Mouse (Mus musculus) kidney, embryonic 14.5 days (tissue): ENCODE data around the gene Zfp93. TPM values are rescaled to one million over a fixed set of nuclear protein-coding genes. Genes with fewer than 3 reads are reported as not detected.
A peak's percentile ranks its signal among the peaks of the same experiment; 100 is the strongest.
"Not testable (repeated sequence)": the region's sequence is repeated elsewhere in the genome, so short reads cannot be mapped to it uniquely, and the experiment has no call there.

Experiments used
- ATAC-seq: fragments of 200-750 bp; cut with Nextera tagmentation; 2 replicates; pipeline ENCODE4 v1.8.0; 2017; ENCODE audit warnings: moderate number of reproducible peaks, mild to moderate bottlenecking, moderate TSS enrichment, moderate library complexity; ENCODE audit not compliant: low FRiP score, low TSS enrichment
- H3K27ac ChIP-seq: fragments of 300-500 bp; sonication (generic); 2 replicates; pipeline ENCODE4 v1.5.1; 2014; ENCODE audit warnings: low read depth, mild to moderate bottlenecking, low read length, moderate library complexity, mixed read lengths
- H3K27me3 ChIP-seq: fragments of 300-500 bp; sonication (generic); 2 replicates; pipeline ENCODE4 v1.6.1; 2014; ENCODE audit warnings: mild to moderate bottlenecking, low read length; ENCODE audit not compliant: control insufficient read depth, insufficient read depth
- H3K36me3 ChIP-seq: fragments of 300-500 bp; sonication (generic); 2 replicates; pipeline ENCODE4 v1.6.1; 2014; ENCODE audit warnings: low read length, mixed read lengths; ENCODE audit not compliant: control insufficient read depth, insufficient read depth
- H3K4me1 ChIP-seq: fragments of 300-500 bp; sonication (generic); 2 replicates; pipeline ENCODE4 v1.6.1; 2014; ENCODE audit warnings: low read length, mixed read lengths; ENCODE audit not compliant: control insufficient read depth, insufficient read depth
- H3K4me2 ChIP-seq: fragments of 300-500 bp; sonication (generic); replicated peaks from 2 replicates; pipeline ENCODE4 v1.6.1; 2014; ENCODE audit warnings: low read depth, mild to moderate bottlenecking, low read length
- H3K4me3 ChIP-seq: fragments of 300-500 bp; sonication (generic); 2 replicates; pipeline ENCODE4 v1.5.1; 2014; ENCODE audit warnings: mild to moderate bottlenecking, low read length
- H3K9ac ChIP-seq: fragments of 300-500 bp; sonication (generic); 2 replicates; pipeline ENCODE4 v1.6.1; 2014; ENCODE audit warnings: low read depth, mild to moderate bottlenecking, low read length, moderate library complexity
- H3K9me3 ChIP-seq: fragments of 300-500 bp; sonication (generic); 2 replicates; pipeline ENCODE4 v1.6.1; 2016; ENCODE audit warnings: low read length; ENCODE audit not compliant: control insufficient read depth
- WGBS: fragments of 180-500 bp; shearing (Covaris S2); extraction: QIAGEN DNeasy Blood & Tissue Kit; methylation state at CpG from one replicate; pipeline ENCODE4 v1.1.7; 2014; 5-methylcytosine and 5-hydroxymethylcytosine counted together
- polyA plus RNA-seq: library from polyadenylated mRNA; unstranded; fragments of >200 nt; fragmentation: Nextera tagmentation; extraction: Ambion mirVana; gene quantifications from 2 replicates; pipeline ENCODE4 v1.2.1, GENCODE M21; 2014

The Zfp93 gene
- polyA plus RNA-seq, 1 experiment from 2014 or later, result 11.8 TPM

DNA sequence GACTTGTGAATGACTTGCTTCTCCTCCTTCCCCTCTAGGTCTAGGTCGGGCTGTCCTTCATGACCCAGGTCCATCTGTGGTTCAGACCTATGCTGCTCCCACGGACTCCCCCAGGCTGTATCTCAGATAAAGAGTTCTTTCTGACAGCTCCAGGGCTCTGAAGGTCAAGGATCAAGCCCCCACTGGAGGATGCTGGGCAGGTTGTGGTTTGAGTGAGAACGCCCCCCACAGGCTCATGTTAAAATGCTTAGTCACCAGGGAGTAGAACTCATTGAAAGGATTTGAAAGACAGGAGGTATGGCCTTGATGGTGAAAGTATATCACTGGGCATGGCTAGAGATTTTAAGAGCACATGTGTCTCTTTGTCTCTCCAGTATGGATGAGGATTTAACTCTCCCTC is 964 bp upstream of the Zfp93 start:
- Histone ChIP-seq H3K4me2 (no peak overlapping the region), H3K4me3 (no peak overlapping the region)
- ATAC-seq, result peak; percentile 28

DNA sequence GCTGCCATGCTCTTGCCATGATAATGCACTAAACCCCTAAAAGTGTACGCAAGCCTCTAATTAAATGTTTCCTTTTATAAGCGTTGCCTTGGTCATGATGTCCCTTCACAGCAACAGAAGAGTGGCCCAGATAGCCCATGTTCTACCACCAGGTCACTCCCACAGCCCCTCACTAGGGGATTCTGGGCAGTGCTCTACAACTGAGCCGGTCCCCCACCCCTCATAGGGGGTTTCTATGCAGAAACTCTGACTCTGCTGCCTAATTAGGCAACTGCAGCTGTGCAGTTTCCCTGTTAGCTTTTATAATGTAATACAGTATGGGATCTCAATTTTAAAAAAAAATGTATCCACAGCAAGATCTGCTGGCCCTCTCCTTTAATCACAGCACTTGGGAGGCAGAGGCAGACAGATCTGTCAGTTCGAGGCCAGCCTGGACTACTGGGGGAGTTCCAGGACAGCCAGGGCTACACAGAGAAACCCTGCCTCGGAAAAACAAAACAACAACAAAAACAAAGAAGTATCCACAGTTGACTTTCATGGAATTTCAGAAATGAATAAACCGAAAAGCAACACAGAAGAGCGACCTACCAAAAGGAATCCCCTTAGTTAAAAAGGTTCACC is 443 bp upstream of the Zfp93 start:
- WGBS, result 36% methylated on average over 7 of the region's 7 CpGs
- Histone ChIP-seq H3K4me1 (0 out of 2 replicates have a peak, but pooled peaks cover 3% of the 10 kb centered on the region), H3K36me3 (peaks cover 9% of the 10 kb centered on the region), H3K4me2 (peak overlapping the region; percentile 74), H3K27ac (no peak overlapping the region), H3K27me3 (no peaks in the 10 kb centered on the region), H3K4me3 (peak overlapping the region; percentile 70), H3K9me3 (no peaks in the 10 kb centered on the region), H3K9ac (peak overlapping the region; percentile 82)
- peak; percentile 53 for ATAC-seq

More for the DNA sequence above, 964 bp upstream of the Zfp93 start:
- Histone ChIP-seq H3K4me1 (0 out of 2 replicates have a peak, but pooled peaks cover 3% of the 10 kb centered on the region), H3K36me3 (peaks cover 4% of the 10 kb centered on the region; the same call in 1 of the 2 replicates), H3K9me3 (no peaks in the 10 kb centered on the region), H3K9ac (no peak overlapping the region), H3K27me3 (no peaks in the 10 kb centered on the region), H3K27ac (no peak overlapping the region)
- WGBS, result 76% methylated on average over 3 of the region's 3 CpGs

- H3K9me3 ChIP-seq, result no peaks in the 10 kb centered on the region
- H3K27me3 ChIP-seq, result no peaks in the 10 kb centered on the region
- no peak for ATAC-seq
- H3K27ac ChIP-seq, result no peak overlapping the region
- no peak overlapping the region for H3K9ac ChIP-seq
- peak overlapping the region; percentile 74; the same call in 1 of the 2 replicates for H3K4me2 ChIP-seq
- no peak overlapping the region for H3K4me3 ChIP-seq
- 0 out of 2 replicates have a peak, but pooled peaks cover 3% of the 10 kb centered on the region for H3K4me1 ChIP-seq
- peaks cover 16% of the 10 kb centered on the region for H3K36me3 ChIP-seq
- WGBS, result 95% methylated on average over 6 of the region's 6 CpGs
Observed at GRCm38 (mm10) chr7:24271191-24271590, 971 bp downstream of the Zfp93 start.

GRCm38 (mm10) chr7:24274456-24274855 is 4.2 kb downstream of the Zfp93 start:
- no peak overlapping the region for H3K4me3 ChIP-seq
- WGBS, result 97% methylated on average over 4 of the region's 4 CpGs
- peaks cover 18% of the 10 kb centered on the region for H3K36me3 ChIP-seq
- no peak for ATAC-seq
- no peaks in the 10 kb centered on the region for H3K9me3 ChIP-seq
- no peak overlapping the region for H3K4me2 ChIP-seq
- no peaks in the 10 kb centered on the region for H3K27me3 ChIP-seq
- no peak overlapping the region for H3K9ac ChIP-seq
- no peak overlapping the region for H3K27ac ChIP-seq
- H3K4me1 ChIP-seq, result 0 out of 2 replicates have a peak, but pooled peaks cover 3% of the 10 kb centered on the region

DNA sequence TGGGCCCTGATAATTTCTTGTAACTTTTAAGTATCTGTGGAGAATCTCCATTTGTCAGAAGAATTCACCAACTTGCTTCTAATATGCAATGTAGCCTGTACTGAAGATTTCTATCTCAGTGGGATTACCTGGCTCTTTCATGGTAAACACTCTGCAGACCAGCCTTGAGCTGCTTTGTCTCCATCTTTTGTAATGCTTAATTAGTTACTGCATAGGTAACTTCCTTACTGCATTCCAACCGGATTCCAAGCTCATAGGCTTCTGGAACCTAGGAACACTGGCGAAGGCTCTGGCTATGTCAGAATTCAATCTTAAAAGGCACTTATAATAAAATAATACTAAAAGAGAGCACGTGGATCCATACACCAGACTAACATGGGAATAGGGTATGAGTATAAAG is 8.6 kb downstream of the Zfp93 start:
- not testable (repeated sequence) for H3K9me3 ChIP-seq, H3K4me2 ChIP-seq, H3K27me3 ChIP-seq, ATAC-seq, H3K9ac ChIP-seq, H3K27ac ChIP-seq, H3K4me3 ChIP-seq, H3K4me1 ChIP-seq
- 85% methylated on average over 3 of the region's 3 CpGs for WGBS
- peaks cover 15% of the 10 kb centered on the region for H3K36me3 ChIP-seq

DNA sequence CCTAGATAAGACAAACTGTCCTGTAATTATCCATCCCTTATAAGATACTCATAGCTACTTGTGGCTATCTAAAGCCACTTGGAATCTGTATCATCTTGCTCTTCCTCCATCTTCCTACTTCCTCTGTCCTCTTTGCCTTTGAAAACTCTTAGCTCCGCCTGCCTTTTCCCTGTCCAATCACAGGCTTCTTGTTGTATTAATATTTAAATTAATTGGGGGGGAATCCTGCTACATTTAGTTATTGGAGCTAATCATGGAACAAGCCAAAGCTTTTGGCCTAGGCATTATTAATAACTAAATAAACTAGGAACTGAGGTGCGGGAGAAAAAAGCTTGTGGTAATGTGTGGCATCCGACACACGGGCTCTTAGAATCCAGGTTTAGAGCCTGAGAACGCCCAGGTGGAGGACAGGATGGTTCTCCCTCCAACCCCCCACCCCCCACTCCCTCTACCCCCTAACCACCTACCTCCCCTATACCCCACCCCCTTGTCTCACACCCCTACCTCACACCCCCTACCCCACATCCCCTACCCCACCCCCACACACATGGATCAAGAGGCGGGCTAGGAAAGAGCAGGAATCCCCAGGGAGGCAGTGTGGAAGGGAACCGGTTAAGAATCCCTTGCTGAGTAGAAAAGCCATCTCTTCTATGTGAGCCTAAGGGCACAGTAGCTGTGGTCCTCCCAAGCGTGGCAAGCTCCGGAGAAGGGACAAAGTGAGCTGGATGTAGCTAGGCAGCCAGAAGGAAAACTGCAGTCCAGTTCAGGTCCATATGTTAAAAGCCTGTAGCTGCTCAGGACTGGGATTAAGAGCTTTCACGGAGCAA is 10.0 kb downstream of the Zfp93 start:
- H3K4me2 ChIP-seq, result no peak overlapping the region
- no peaks in the 10 kb centered on the region for H3K27me3 ChIP-seq
- 59% methylated on average over 10 of the region's 10 CpGs for WGBS
- peaks cover 5% of the 10 kb centered on the region for H3K36me3 ChIP-seq
- no peak overlapping the region for H3K4me3 ChIP-seq
- ATAC-seq, result no peak
- H3K9ac ChIP-seq, result no peak overlapping the region
- no peaks in the 10 kb centered on the region for H3K9me3 ChIP-seq
- no peaks in the 10 kb centered on the region for H3K4me1 ChIP-seq
- no peak overlapping the region for H3K27ac ChIP-seq

DNA sequence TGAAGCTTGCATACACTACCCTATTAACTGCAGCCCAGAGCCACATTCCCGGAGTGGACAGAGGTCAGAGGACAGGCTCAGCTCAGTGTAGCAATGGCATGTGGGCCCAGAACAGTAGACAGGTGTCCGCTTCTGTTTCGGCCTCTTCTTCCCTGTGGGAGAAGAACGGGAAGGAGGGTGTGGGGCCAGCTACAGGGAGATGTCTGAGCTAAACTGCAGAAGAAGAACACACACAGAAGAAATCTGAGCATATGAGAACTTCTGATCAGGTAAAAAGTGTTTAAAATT is 10.6 kb downstream of the Zfp93 start:
- Histone ChIP-seq H3K4me2 (no peak overlapping the region), H3K4me3 (no peak overlapping the region), H3K9ac (no peak overlapping the region), H3K27me3 (no peaks in the 10 kb centered on the region), H3K4me1 (no peaks in the 10 kb centered on the region), H3K9me3 (no peaks in the 10 kb centered on the region), H3K27ac (no peak overlapping the region), H3K36me3 (0 out of 2 replicates have a peak, but pooled peaks cover 3% of the 10 kb centered on the region)
- no peak for ATAC-seq
- 52% methylated on average over 4 of the region's 4 CpGs for WGBS

GRCm38 (mm10) chr7:24286090-24286489 is 15.9 kb downstream of the Zfp93 start:
- ATAC-seq, result no peak
- Histone ChIP-seq H3K4me2 (no peak overlapping the region), H3K9ac (no peak overlapping the region), H3K9me3 (no peaks in the 10 kb centered on the region), H3K36me3 (peaks cover 15% of the 10 kb centered on the region), H3K27me3 (no peaks in the 10 kb centered on the region), H3K4me1 (no peaks in the 10 kb centered on the region), H3K27ac (no peak overlapping the region), H3K4me3 (no peak overlapping the region)
- WGBS, result 47% methylated on average over 4 of the region's 4 CpGs

GRCm38 (mm10) chr7:24286916-24287315 is 16.7 kb downstream of the Zfp93 start:
- H3K27ac ChIP-seq, result no peak overlapping the region
- H3K36me3 ChIP-seq, result peaks cover 23% of the 10 kb centered on the region
- H3K4me3 ChIP-seq, result no peak overlapping the region
- ATAC-seq, result no peak
- H3K4me2 ChIP-seq, result no peak overlapping the region
- H3K9me3 ChIP-seq, result no peaks in the 10 kb centered on the region
- no peaks in the 10 kb centered on the region for H3K4me1 ChIP-seq
- H3K27me3 ChIP-seq, result no peaks in the 10 kb centered on the region
- no peak overlapping the region for H3K9ac ChIP-seq
- 68% methylated on average over 4 of the region's 4 CpGs for WGBS
